Mouse (Mus musculus): Measurements from ENCODE around the gene Rnf32.
A peak's percentile ranks its signal among the peaks of the same experiment; 100 is the strongest.

Gene Rnf32

GRCm38 (mm10) chr5:29195570-29196263 is at the start of gene Rnf32:
Rnf32 (plus strand) TSS chr5:29195992.
- DNase-seq: peak; percentile 91

- DNase-seq: no peak
Measured at GRCm38 (mm10) chr5:29150146-29150545, 45.6 kb upstream of the Rnf32 start.

- DNase-seq: no peak
Measured at GRCm38 (mm10) chr5:29159849-29160248, 35.9 kb upstream of the Rnf32 start.

- DNase-seq: no peak
Measured at GRCm38 (mm10) chr5:29166947-29167346, 28.8 kb upstream of the Rnf32 start.

- no peak for DNase-seq
Measured at GRCm38 (mm10) chr5:29170193-29170592, 25.6 kb upstream of the Rnf32 start.

GRCm38 (mm10) chr5:29171165-29171564 is 24.6 kb upstream of the Rnf32 start:
- DNase-seq: no peak

- no peak for DNase-seq
Measured at GRCm38 (mm10) chr5:29186798-29187197, 9.0 kb upstream of the Rnf32 start.

GRCm38 (mm10) chr5:29195231-29195569 is 592 bp upstream of the Rnf32 start:
- no peak for DNase-seq

- peak; percentile 25 for DNase-seq
Measured at GRCm38 (mm10) chr5:29196264-29196658, 469 bp downstream of the Rnf32 start.

- no peak for DNase-seq
Measured at GRCm38 (mm10) chr5:29197187-29197586, 1.4 kb downstream of the Rnf32 start.

- DNase-seq: no peak
Measured at GRCm38 (mm10) chr5:29198960-29199488, 3.2 kb downstream of the Rnf32 start.

- DNase-seq: no peak
Measured at GRCm38 (mm10) chr5:29199868-29200267, 4.1 kb downstream of the Rnf32 start.

- DNase-seq: no peak
Measured at GRCm38 (mm10) chr5:29205690-29206089, 9.9 kb downstream of the Rnf32 start.

GRCm38 (mm10) chr5:29211980-29212555 is 16.3 kb downstream of the Rnf32 start:
- no peak for DNase-seq

GRCm38 (mm10) chr5:29217997-29218396 is 22.2 kb downstream of the Rnf32 start:
- DNase-seq: no peak

- DNase-seq: no peak
Measured at GRCm38 (mm10) chr5:29224089-29224488, 28.3 kb downstream of the Rnf32 start.

GRCm38 (mm10) chr5:29230481-29230880 is 34.7 kb downstream of the Rnf32 start:
- no peak for DNase-seq

- DNase-seq: no peak
Measured at GRCm38 (mm10) chr5:29238379-29238778, 42.6 kb downstream of the Rnf32 start.

GRCm38 (mm10) chr5:29244769-29245168 is 49.0 kb downstream of the Rnf32 start:
- no peak for DNase-seq

GRCm38 (mm10) chr5:29250795-29251495 is 55.2 kb downstream of the Rnf32 start:
- DNase-seq: no peak

GRCm38 (mm10) chr5:29251496-29251873 is 55.7 kb downstream of the Rnf32 start:
- DNase-seq: no peak

- DNase-seq: no peak
Measured at GRCm38 (mm10) chr5:29253876-29254275, 58.1 kb downstream of the Rnf32 start.

- no peak for DNase-seq
Measured at GRCm38 (mm10) chr5:29270879-29271278, 75.1 kb downstream of the Rnf32 start.

GRCm38 (mm10) chr5:29273426-29273825 is 77.6 kb downstream of the Rnf32 start:
- DNase-seq: no peak

Measured in cerebellum, adult 11-12 months (tissue).